Mouse (Mus musculus) left cerebral cortex, adult 2 months (tissue): ENCODE data around the gene Olfr798. TPM values are rescaled to one million over a fixed set of nuclear protein-coding genes. Genes with fewer than 3 reads are reported as not detected.

Source experiments
- DNase-seq, 2 experiments: peaks; one replicate each; pipeline ENCODE4 v3.0.0; 2021 to 2022; ENCODE audit warnings: low spot score in 2 of 2, mixed read lengths in 1 of 2; ENCODE audit errors: extremely low spot score in 1 of 2
- H3K27ac ChIP-seq: fragments of 200-600 bp; 2 replicates; pipeline ENCODE4 v1.8.1; 2022
- H3K4me3 ChIP-seq: fragments of 200-600 bp; 2 replicates; pipeline ENCODE4 v1.8.1; 2022
- CTCF ChIP-seq: fragments of 200-600 bp; IDR thresholded peaks from 2 replicates; pipeline ENCODE4 v1.8.1; 2022; ENCODE audit warnings: antibody characterized with exemption, mild to moderate bottlenecking, moderate library complexity
- intact Hi-C: fragments of 180-260 bp; cut with DNase I; formaldehyde crosslinking; loops from one replicate; pipeline ENCODE4 v1.15.1; 2025
- long read RNA-seq, 2 experiments: library from polyadenylated mRNA; stranded (forward); transcript quantifications; one replicate each; pipeline ENCODE4 v2.0.0; 2021; ENCODE audit warnings: borderline mapping rate in 2 of 2
- microRNA-seq, 2 experiments: library from miRNA; unstranded; fragments of <30 nt; microRNA quantifications; one replicate each; pipeline ENCODE4 v1.2.0; 2021
- total RNA-seq, 2 experiments: library from RNA; stranded (reverse); gene quantifications; 2 replicates each; pipeline ENCODE4 v1.2.3; 2021

The Olfr798 gene
- total RNA-seq = not detected
- long read RNA-seq, experiment 1 = 0 reads
- long read RNA-seq, experiment 2 = 0 reads

DNA sequence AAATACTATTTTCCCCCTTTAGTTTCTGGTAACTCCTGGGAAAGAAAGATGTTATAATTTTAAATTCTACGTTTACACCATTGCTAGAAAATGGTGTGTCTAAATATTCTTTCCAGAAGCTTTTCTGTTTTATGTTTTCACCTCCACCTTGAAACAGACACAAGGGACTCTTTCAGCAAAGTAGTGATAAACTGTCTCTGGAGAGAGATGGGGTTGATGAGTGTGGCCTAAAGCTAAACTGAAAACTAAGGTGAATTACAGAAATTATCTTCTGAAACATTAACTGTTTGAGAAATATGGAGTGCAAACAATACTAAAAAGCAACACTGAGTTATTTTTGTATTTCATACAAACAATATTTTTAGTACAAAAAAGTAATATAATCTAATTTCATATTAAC, at the start of gene Olfr798:
Gene Olfr798 (minus strand): TSS at position 101 of the 400 bp plus-strand sequence.
- Histone ChIP-seq H3K27ac (no peak within 1 kb of the TSS), H3K4me3 (no peak within 1 kb of the TSS)
- no peak for DNase-seq
- intact Hi-C loops = no loop called here
- TF ChIP-seq CTCF = no peak

DNA sequence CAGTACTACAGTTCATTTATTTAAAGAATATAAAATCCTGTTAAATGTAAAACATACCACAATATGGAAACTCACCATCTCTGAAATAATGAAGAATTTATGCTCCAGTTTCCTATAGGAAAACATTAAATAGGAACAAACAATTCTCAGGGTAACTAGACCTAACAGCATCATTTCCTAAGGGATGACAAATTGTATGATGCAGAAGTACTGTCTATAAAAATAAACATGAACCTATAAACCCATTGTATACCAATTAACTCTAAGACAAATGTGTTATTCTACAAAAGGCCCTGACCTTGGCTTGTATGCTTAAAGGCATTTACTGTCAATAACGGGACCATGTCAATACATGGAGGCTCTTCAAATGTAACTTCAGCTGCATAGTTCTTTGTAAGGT, 46.0 kb upstream of the Olfr798 start, which contains the start of gene Olfr801:
Gene Olfr801 (minus strand): TSS at position 101 of the 400 bp plus-strand sequence.
- no peak for DNase-seq
- H3K27ac ChIP-seq = no peak within 1 kb of the TSS
- intact Hi-C loops = no loop called here
- H3K4me3 ChIP-seq = no peak within 1 kb of the TSS
- no peak for TF ChIP-seq CTCF

DNA sequence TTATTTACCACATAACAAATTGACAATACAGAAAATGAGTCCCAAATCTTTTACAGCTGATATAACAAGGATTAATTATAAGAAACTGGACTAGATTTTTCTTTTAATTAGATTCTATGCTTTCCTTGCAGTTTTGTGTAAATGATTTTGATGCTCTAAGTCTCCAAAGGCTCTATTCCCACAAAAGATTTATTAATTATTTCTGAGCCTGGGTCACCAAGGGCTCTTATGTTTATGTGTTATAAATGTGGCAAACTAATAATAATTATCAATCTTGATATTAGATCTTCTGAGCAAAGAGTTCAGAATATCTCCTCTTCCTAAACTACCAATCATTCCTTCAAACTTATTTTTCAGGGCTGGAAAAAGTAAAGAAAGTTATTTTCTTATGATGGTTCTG, 29.7 kb upstream of the Olfr798 start, which contains the start of gene Olfr800:
Gene Olfr800 (plus strand): TSS at position 301 of the 400 bp plus-strand sequence.
- no peak within 1 kb of the TSS for H3K27ac ChIP-seq
- no peak for TF ChIP-seq CTCF
- H3K4me3 ChIP-seq = no peak within 1 kb of the TSS
- no peak for DNase-seq
- intact Hi-C loops = no loop called here

DNA sequence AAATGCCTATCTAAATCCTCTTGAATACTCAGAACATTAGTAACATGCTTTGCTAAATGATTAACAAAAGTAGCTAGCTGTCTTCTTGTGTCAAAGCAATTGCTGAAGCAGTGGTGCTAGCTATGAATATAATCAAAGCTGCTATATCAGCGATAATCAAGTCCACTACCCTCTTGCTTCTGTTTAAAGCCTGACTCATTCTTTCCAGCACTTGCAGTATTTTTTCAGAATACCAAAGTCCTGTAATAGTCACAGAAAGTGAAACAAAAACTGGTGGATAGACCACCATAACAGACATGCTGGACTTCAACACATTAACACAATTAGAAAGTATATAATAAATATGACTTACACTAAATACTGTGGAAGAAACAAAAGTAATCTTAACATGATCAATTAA, 24.0 kb upstream of the Olfr798 start:
- intact Hi-C loops = no loop called here
- DNase-seq = no peak
- H3K4me3 ChIP-seq = no peak overlapping the region
- H3K27ac ChIP-seq = no peak overlapping the region
- no peak for TF ChIP-seq CTCF

DNA sequence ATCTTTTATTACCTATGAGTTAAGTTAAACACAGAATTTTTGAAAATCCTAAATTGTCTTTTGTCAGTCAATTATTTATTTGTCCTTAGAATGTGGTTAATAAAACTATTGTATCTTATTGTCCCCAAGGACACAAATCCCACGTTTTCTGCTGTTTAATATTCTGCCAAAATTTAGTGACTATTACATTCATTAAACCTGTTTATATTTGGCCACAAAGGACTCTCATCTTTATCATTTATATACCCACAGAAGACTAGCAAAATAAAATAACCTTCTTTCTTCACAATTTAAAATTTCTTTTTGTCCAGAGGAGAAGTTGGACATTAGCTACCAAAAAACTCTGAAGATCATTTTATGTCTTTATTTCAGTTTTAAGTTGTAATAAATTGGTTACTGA, 9.4 kb upstream of the Olfr798 start, which contains the start of gene Olfr799:
Gene Olfr799 (plus strand): TSS at position 301 of the 400 bp plus-strand sequence.
- no peak for TF ChIP-seq CTCF
- no peak within 1 kb of the TSS for H3K27ac ChIP-seq
- DNase-seq = no peak
- intact Hi-C loops = no loop called here
- no peak within 1 kb of the TSS for H3K4me3 ChIP-seq

DNA sequence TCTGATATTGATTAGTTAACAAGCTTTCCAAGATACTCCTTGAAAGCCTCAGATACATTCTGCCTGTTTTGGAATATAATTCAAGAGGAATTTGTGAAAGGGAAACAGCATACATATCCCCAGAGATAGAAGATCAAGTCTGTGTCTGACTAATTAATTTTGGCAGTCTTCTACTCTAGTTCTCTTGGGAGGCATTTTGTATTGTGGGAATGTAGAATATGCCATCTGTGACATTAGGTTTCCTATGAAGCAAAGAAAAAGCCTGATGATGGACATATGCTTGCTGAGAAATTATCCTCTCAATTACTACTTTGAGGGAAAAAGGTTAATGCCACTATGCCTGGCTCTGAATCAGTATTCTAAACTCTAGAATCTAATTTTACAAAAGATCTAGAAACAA, 4.5 kb downstream of the Olfr798 start:
- intact Hi-C loops = no loop called here
- no peak for DNase-seq
- H3K4me3 ChIP-seq = no peak overlapping the region
- TF ChIP-seq CTCF = no peak
- H3K27ac ChIP-seq = no peak overlapping the region

DNA sequence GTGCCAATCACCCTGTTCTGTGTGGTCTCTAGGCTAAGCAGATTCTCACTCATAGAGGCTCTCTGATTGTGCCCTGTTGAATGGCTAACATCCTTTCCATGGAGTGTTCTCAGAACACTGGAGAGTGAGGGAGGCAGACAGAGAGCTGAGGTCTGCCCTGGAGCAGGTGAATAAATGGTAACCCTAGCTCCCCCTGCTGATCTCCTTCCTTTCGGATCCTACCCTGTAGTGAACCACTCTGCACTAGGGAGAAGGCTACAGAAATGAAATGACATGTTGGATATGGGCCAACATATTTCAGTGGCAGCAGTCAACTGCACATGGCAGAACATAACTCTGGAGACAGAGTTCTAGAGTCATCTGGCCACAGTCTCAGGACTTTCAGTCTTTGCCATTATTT, 6.0 kb downstream of the Olfr798 start:
- TF ChIP-seq CTCF = no peak
- intact Hi-C loops = no loop called here
- Histone ChIP-seq H3K4me3 (no peak overlapping the region), H3K27ac (no peak overlapping the region)
- DNase-seq = no peak

DNA sequence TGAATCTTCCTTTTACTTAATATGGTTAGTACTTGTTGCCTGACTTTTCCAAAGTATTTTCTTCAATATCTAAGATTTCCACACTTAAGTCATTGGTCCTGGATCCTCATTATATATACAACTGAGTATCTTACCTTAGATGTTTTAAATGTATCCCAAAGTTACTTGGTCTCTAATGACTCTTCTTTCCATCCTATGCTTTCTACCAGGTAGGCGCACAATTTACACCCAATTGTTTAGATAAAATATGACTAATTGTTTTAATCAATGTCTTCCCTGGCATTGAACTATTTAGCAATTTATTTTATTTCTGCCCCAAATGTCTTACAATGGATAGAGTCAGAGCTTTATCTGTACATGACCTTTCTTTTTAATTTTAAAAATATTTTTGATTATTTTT, 15.3 kb downstream of the Olfr798 start, which contains the start of gene Olfr796:
Gene Olfr796 (minus strand): TSS at position 101 of the 400 bp plus-strand sequence.
- H3K4me3 ChIP-seq = no peak within 1 kb of the TSS
- H3K27ac ChIP-seq = no peak within 1 kb of the TSS
- TF ChIP-seq CTCF = no peak
- intact Hi-C loops = no loop called here
- no peak for DNase-seq

DNA sequence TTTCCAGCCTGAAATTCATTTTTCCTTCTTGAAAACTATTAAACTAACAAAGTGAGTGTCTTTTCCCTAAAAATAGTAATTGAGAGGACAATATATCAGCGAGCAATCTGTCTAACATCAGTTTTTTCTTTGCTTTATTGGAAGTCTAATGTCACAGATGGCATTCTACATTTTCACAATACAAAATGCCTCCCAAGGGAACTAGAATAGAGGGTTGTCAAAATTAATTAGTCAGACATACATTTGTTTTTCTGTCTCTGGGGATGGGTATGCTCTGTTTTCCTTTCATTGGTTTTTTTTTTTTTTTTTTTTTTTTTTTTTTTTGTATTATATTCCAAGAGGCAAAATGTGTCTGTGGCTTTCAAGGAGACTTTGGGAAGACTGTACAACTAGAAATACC, 50.7 kb downstream of the Olfr798 start:
- intact Hi-C loops = no loop called here
- no peak overlapping the region for H3K27ac ChIP-seq
- TF ChIP-seq CTCF = no peak
- no peak overlapping the region for H3K4me3 ChIP-seq
- DNase-seq = no peak

Small RNA genes lying within 50 kb of the gene (microRNA-seq; reads per million reads assigned to microRNA genes)
- 0 reads per million in 2 experiments for gene Gm23252

Other genes starting within 250 kb of the Olfr798 start
- under 1 TPM in 1 of 2 experiments, not detected in 1; 0.21 TPM for gene Olfr784, start 243.9 kb downstream of the Olfr798 start, total RNA-seq
- not detected for gene Olfr785, start 222.5 kb downstream of the Olfr798 start, total RNA-seq
- not detected for gene Olfr786, start 200.6 kb downstream of the Olfr798 start, total RNA-seq
- not detected for gene Olfr787, start 166.1 kb downstream of the Olfr798 start, total RNA-seq
- not detected for gene Olfr788, start 156.9 kb downstream of the Olfr798 start, total RNA-seq
- gene Olfr789, start 143.2 kb downstream of the Olfr798 start, total RNA-seq = not detected
- not detected for gene Olfr790, start 129.4 kb downstream of the Olfr798 start, total RNA-seq
- not detected for gene Olfr791, start 106.1 kb downstream of the Olfr798 start, total RNA-seq
- gene Olfr792, start 88.8 kb downstream of the Olfr798 start, total RNA-seq = not detected
- gene Olfr794, start 60.3 kb downstream of the Olfr798 start, total RNA-seq = not detected
- not detected for gene Olfr796, start 15.4 kb downstream of the Olfr798 start, total RNA-seq
- not detected for gene Olfr799, start 9.6 kb upstream of the Olfr798 start, total RNA-seq
- not detected for gene Olfr800, start 29.8 kb upstream of the Olfr798 start, total RNA-seq
- gene Olfr801, start 45.9 kb upstream of the Olfr798 start, total RNA-seq = not detected
- gene Olfr802, start 60.2 kb upstream of the Olfr798 start, total RNA-seq = under 1 TPM in 1 of 2 experiments, not detected in 1; 0.11 TPM
- gene Olfr803, start 66.4 kb upstream of the Olfr798 start, total RNA-seq = not detected
- gene Olfr804, start 75.3 kb upstream of the Olfr798 start, total RNA-seq = not detected
- gene Olfr805, start 101.4 kb upstream of the Olfr798 start, total RNA-seq = not detected
- gene Olfr806, start 114.0 kb upstream of the Olfr798 start, total RNA-seq = not detected
- gene Olfr807, start 129.9 kb upstream of the Olfr798 start, total RNA-seq = not detected
- gene Olfr808, start 137.5 kb upstream of the Olfr798 start, total RNA-seq = not detected
- not detected for gene Olfr809, start 146.7 kb upstream of the Olfr798 start, total RNA-seq
- gene Olfr810, start 167.0 kb upstream of the Olfr798 start, total RNA-seq = not detected
- gene Olfr811, start 176.5 kb upstream of the Olfr798 start, total RNA-seq = not detected
- gene Olfr812, start 218.2 kb upstream of the Olfr798 start, total RNA-seq = not detected
- gene Olfr813, start 227.4 kb upstream of the Olfr798 start, total RNA-seq = not detected